Mouse (Mus musculus) MEL (cell line): Measurements from ENCODE around the gene A26c2. TPM values are rescaled to one million over a fixed set of nuclear protein-coding genes. Genes with fewer than 3 reads are reported as not detected.

ENCODE experiments used
- DNase-seq: peaks from one replicate; pipeline ENCODE4 v3.0.0; 2011; ENCODE audit warnings: low read depth, low spot score
- H3K27ac ChIP-seq: 2 replicates; pipeline ENCODE4 v1.5.1; 2012; ENCODE audit warnings: low read depth, mild to moderate bottlenecking, control low read depth, low read length, moderate library complexity; ENCODE audit not compliant: control insufficient read depth
- H3K27me3 ChIP-seq, 2 experiments: fragments of 150-350 bp in 1 of 2; sonication (generic) in 1 of 2; 2 replicates each; pipeline ENCODE4 v1.6.1; 2012; ENCODE audit warnings: low read length in 2 of 2, mild to moderate bottlenecking in 2 of 2, improper control_type of control experiment in 1 of 2, moderate library complexity in 1 of 2; ENCODE audit not compliant: insufficient read depth in 2 of 2, control insufficient read depth in 1 of 2
- H3K36me3 ChIP-seq, 2 experiments: 2 replicates each; pipeline ENCODE4 v1.6.1; 2012 to 2014; ENCODE audit warnings: low read length in 2 of 2, improper control_type of control experiment in 1 of 2, inconsistent platforms in 1 of 2, mild to moderate bottlenecking in 1 of 2; ENCODE audit not compliant: insufficient read depth in 2 of 2, control insufficient read depth in 1 of 2
- H3K4me1 ChIP-seq, 2 experiments: fragments of 150-350 bp in 1 of 2; sonication (generic) in 1 of 2; 2 replicates each; pipeline ENCODE4 v1.6.1; 2012; ENCODE audit warnings: low read length in 2 of 2, improper control_type of control experiment in 1 of 2, mild to moderate bottlenecking in 1 of 2; ENCODE audit not compliant: insufficient read depth in 2 of 2, control insufficient read depth in 1 of 2
- H3K4me3 ChIP-seq, 2 experiments: fragments of 150-350 bp in 1 of 2; sonication (generic) in 1 of 2; 2 replicates each; pipeline ENCODE4 v1.5.1; 2012; ENCODE audit warnings: low read depth in 2 of 2, low read length in 2 of 2, mild to moderate bottlenecking in 2 of 2, moderate library complexity in 2 of 2, control low read depth in 1 of 2, improper control_type of control experiment in 1 of 2; ENCODE audit not compliant: control insufficient read depth in 1 of 2, insufficient read depth in 1 of 2
- H3K79me2 ChIP-seq: 2 replicates; pipeline ENCODE4 v1.6.1; 2012; ENCODE audit warnings: mild to moderate bottlenecking, low read length, moderate library complexity; ENCODE audit not compliant: control insufficient read depth, poor library complexity, insufficient read depth
- H3K9ac ChIP-seq: 2 replicates; pipeline ENCODE4 v1.6.1; 2012; ENCODE audit warnings: low read depth, mild to moderate bottlenecking, control low read depth, low read length, moderate library complexity; ENCODE audit not compliant: control insufficient read depth, poor library complexity, severe bottlenecking
- H3K9me3 ChIP-seq: fragments of 150-350 bp; sonication (generic); replicated peaks from 2 replicates; pipeline ENCODE4 v1.6.1; 2012; ENCODE audit warnings: mild to moderate bottlenecking, low read length, improper control_type of control experiment, moderate library complexity; ENCODE audit not compliant: insufficient read depth
- CHD1 ChIP-seq: IDR thresholded peaks from 2 replicates; pipeline ENCODE4 v1.6.1; 2012; ENCODE audit warnings: low read depth, mild to moderate bottlenecking, inconsistent platforms, low read length, improper control_type of control experiment
- CHD2 ChIP-seq: IDR thresholded peaks from 2 replicates; pipeline ENCODE4 v1.6.1; 2011; ENCODE audit warnings: low read length, improper control_type of control experiment
- ELF1 ChIP-seq: IDR thresholded peaks from 2 replicates; pipeline ENCODE4 v1.6.1; 2014; ENCODE audit warnings: low read depth, mild to moderate bottlenecking, inconsistent platforms, low read length, improper control_type of control experiment, moderate library complexity
- EP300 ChIP-seq, 2 experiments: IDR thresholded peaks; 2 replicates each; pipeline ENCODE4 v1.6.1; 2011; ENCODE audit warnings: improper control_type of control experiment in 2 of 2, low read length in 2 of 2, low read depth in 1 of 2, mild to moderate bottlenecking in 1 of 2
- ETS1 ChIP-seq: IDR thresholded peaks from 2 replicates; pipeline ENCODE4 v1.6.1; 2012; ENCODE audit warnings: low read depth, mild to moderate bottlenecking, inconsistent platforms, low read length, improper control_type of control experiment, moderate library complexity
- GABPA ChIP-seq: IDR thresholded peaks from 2 replicates; pipeline ENCODE4 v1.6.1; 2012; ENCODE audit warnings: low read depth, mild to moderate bottlenecking, inconsistent platforms, low read length, improper control_type of control experiment, moderate library complexity
- GATA1 ChIP-seq: IDR thresholded peaks from 2 replicates; pipeline ENCODE4 v1.6.1; 2011; ENCODE audit warnings: low read depth, low read length, improper control_type of control experiment
- JUND ChIP-seq: IDR thresholded peaks from 2 replicates; pipeline ENCODE4 v1.6.1; 2011; ENCODE audit warnings: low read depth, mild to moderate bottlenecking, improper control_type of control experiment, low read length
- KAT2A ChIP-seq: conservative IDR thresholded peaks from 2 replicates; pipeline ENCODE4 v1.6.1; 2012; ENCODE audit warnings: low read depth, low read length, improper control_type of control experiment, inconsistent platforms
- MAFK ChIP-seq: IDR thresholded peaks from 2 replicates; pipeline ENCODE4 v1.6.1; 2011; ENCODE audit warnings: low read depth, mild to moderate bottlenecking, low read length, improper control_type of control experiment, borderline replicate concordance
- MYB ChIP-seq: IDR thresholded peaks from 2 replicates; pipeline ENCODE4 v1.6.1; 2011; ENCODE audit warnings: mild to moderate bottlenecking, low read depth, low read length, improper control_type of control experiment
- POLR2A ChIP-seq, 2 experiments: IDR thresholded peaks; 2 replicates each; pipeline ENCODE4 v1.6.1; 2011 to 2012; ENCODE audit warnings: low read length in 2 of 2, mild to moderate bottlenecking in 2 of 2, control low read depth in 1 of 2, improper control_type of control experiment in 1 of 2, low read depth in 1 of 2, moderate library complexity in 1 of 2; ENCODE audit not compliant: control insufficient read depth in 1 of 2, insufficient read depth in 1 of 2, poor library complexity in 1 of 2
- POLR2AphosphoS2 ChIP-seq: IDR thresholded peaks from 2 replicates; pipeline ENCODE4 v1.6.1; 2011; ENCODE audit warnings: low read length, improper control_type of control experiment
- POLR2AphosphoS5 ChIP-seq: IDR thresholded peaks from 2 replicates; pipeline ENCODE4 v1.6.1; 2012; ENCODE audit warnings: low read depth, borderline replicate concordance, mild to moderate bottlenecking, inconsistent platforms, low read length, moderate library complexity, mixed read lengths
- RAD21 ChIP-seq: IDR thresholded peaks from 2 replicates; pipeline ENCODE4 v1.6.1; 2011; ENCODE audit warnings: mild to moderate bottlenecking, low read depth, low read length, improper control_type of control experiment
- RCOR1 ChIP-seq: IDR thresholded peaks from 2 replicates; pipeline ENCODE4 v1.6.1; 2012; ENCODE audit warnings: low read depth, mild to moderate bottlenecking, inconsistent platforms, low read length, improper control_type of control experiment
- SIN3A ChIP-seq: IDR thresholded peaks from 2 replicates; pipeline ENCODE4 v1.6.1; 2012; ENCODE audit warnings: low read length, improper control_type of control experiment, inconsistent platforms
- SMC3 ChIP-seq: IDR thresholded peaks from 2 replicates; pipeline ENCODE4 v1.6.1; 2011; ENCODE audit warnings: low read depth, low read length, improper control_type of control experiment
- TAL1 ChIP-seq: IDR thresholded peaks from 2 replicates; pipeline ENCODE4 v1.6.1; 2012; ENCODE audit warnings: mild to moderate bottlenecking, inconsistent platforms, low read length, moderate library complexity, mixed read lengths
- TBP ChIP-seq: IDR thresholded peaks from 2 replicates; pipeline ENCODE4 v1.8.0; 2011; ENCODE audit warnings: low read depth, low read length, improper control_type of control experiment
- USF1 ChIP-seq: IDR thresholded peaks from 2 replicates; pipeline ENCODE4 v1.6.1; 2014; ENCODE audit warnings: low read depth, mild to moderate bottlenecking, inconsistent platforms, low read length, improper control_type of control experiment, moderate library complexity
- ZKSCAN1 ChIP-seq: IDR thresholded peaks from 2 replicates; pipeline ENCODE4 v1.6.1; 2012; ENCODE audit warnings: low read depth, mild to moderate bottlenecking, inconsistent platforms, low read length, improper control_type of control experiment, moderate library complexity
- ZMIZ1 ChIP-seq: IDR thresholded peaks from 2 replicates; pipeline ENCODE4 v1.6.1; 2012; ENCODE audit warnings: low read depth, mild to moderate bottlenecking, inconsistent platforms, low read length, improper control_type of control experiment, moderate library complexity
- ZNF384 ChIP-seq: IDR thresholded peaks from 2 replicates; pipeline ENCODE4 v1.6.1; 2012; ENCODE audit warnings: low read depth, mild to moderate bottlenecking, inconsistent platforms, low read length, improper control_type of control experiment
- polyA plus RNA-seq, 2 experiments: library from polyadenylated mRNA; stranded (reverse) in 1 of 2; unstranded in 1 of 2; fragments of >175 nt in 1 of 2; fragments of >200 nt in 1 of 2; gene quantifications; 2 replicates each; pipeline versions ENCODE4 v1.2.1 to v1.2.4; 2012; ENCODE audit warnings: low replicate concordance in 2 of 2, low read depth in 1 of 2; ENCODE audit not compliant: insufficient read length in 2 of 2, insufficient read depth in 1 of 2, missing spikeins in 1 of 2
- total RNA-seq: library from RNA; depleted of rRNA; stranded (reverse); fragments of 300-350 nt; gene quantifications from 2 replicates; pipeline ENCODE4 v1.2.3, GENCODE M21; 2012; rRNA removed

The A26c2 gene
- total RNA-seq (not detected in 2 replicates), polyA plus RNA-seq (not detected)

DNA sequence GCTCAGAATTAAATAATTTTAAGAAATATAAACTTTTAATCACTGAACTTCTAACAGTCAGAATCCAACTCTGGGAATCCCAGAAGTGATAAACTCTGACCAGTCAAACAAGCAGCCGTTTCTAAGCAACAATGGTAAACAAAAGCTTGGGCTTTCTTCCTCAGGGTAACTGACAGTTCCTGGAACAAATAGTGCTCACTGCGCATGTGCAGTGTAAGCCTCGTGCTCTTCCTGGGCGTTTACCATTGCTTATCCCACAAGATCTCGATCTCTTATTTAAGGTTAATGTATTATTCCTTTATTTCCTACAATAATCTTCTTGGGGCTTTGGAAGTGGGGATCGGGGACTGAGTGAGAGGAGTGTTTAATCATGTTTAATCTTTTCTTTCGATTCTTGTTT, at the start of gene A26c2:
Gene A26c2 (minus strand): TSS at position 101 of the 400 bp plus-strand sequence.
- Histone ChIP-seq H3K27ac (no peak within 1 kb of the TSS), H3K9me3 (no peaks in the 10 kb centered on the region), H3K79me2 (no peaks in the 10 kb centered on the region), H3K9ac (no peak within 1 kb of the TSS), H3K36me3 (no peaks in the 10 kb centered on the region), H3K4me1 (no peaks in the 10 kb centered on the region), H3K4me3 (no peak within 1 kb of the TSS), H3K27me3 (no peaks in the 10 kb centered on the region)
- TF ChIP-seq SIN3A (no peak), TBP (no peak), ETS1 (no peak), GATA1 (no peak), POLR2AphosphoS5 (no peak), JUND (no peak), TAL1 (no peak), GABPA (no peak), ZKSCAN1 (no peak), ZMIZ1 (no peak), SMC3 (no peak), MAFK (no peak), KAT2A (no peak), EP300 (IDR thresholded peaks at IDR 0.05; ENCODE audit: low read depth in 1 of 2, low read length in 2 of 2) (no peak), RAD21 (no peak), USF1 (no peak), RCOR1 (no peak), CHD2 (no peak)
- DNase-seq, result no peak

DNA sequence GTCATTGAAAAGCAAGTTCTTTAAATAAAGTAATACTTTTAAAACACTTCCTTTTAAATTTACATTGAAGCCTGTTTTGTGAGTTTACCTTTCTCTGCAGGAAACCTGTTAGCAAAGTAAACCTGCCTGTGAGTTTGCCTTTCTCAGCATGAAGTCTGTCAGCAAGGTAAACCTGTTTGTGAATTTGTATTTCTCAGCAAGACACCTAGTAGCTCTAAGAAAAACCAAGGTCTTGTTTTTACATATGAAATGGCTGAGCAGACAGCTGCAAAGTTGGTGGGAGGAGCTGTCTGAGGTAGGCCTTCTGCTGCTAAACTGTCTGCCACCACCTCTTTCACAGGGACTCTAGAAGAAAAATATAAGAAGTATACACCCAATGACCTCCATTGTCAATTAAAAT, 28.0 kb upstream of the A26c2 start:
- Histone ChIP-seq H3K9ac (no peak overlapping the region), H3K79me2 (no peaks in the 10 kb centered on the region), H3K9me3 (no peaks in the 10 kb centered on the region), H3K4me3 (no peak overlapping the region), H3K36me3 (no peaks in the 10 kb centered on the region), H3K27me3 (no peaks in the 10 kb centered on the region), H3K27ac (no peak overlapping the region), H3K4me1 (no peaks in the 10 kb centered on the region)
- no peak for DNase-seq
- TF ChIP-seq CHD1, result no peak
- TF ChIP-seq ELF1, result no peak
- TF ChIP-seq TBP, result no peak
- no peak for TF ChIP-seq MYB
- TF ChIP-seq ZNF384, result no peak
- no peak for TF ChIP-seq POLR2A (IDR thresholded peaks at IDR 0.05; ENCODE audit: control insufficient read depth in 1 of 2, insufficient read depth in 1 of 2, low read depth in 1 of 2, low read length in 2 of 2, poor library complexity in 1 of 2)
- TF ChIP-seq EP300 (IDR thresholded peaks at IDR 0.05; ENCODE audit: low read depth in 1 of 2, low read length in 2 of 2), result no peak
- no peak for TF ChIP-seq ETS1
- TF ChIP-seq POLR2AphosphoS2, result no peak
